Mouse (Mus musculus): Measurements from ENCODE around the gene Sez6l. TPM values are rescaled to one million over a fixed set of nuclear protein-coding genes. Genes with fewer than 3 reads are reported as not detected.
"Not testable (repeated sequence)": the region's sequence is repeated elsewhere in the genome, so short reads cannot be mapped to it uniquely, and the experiment has no call there.

Gene Sez6l
- total and polyA plus RNA-seq, 3 experiments = 0.11 TPM; not detected in 2

DNA sequence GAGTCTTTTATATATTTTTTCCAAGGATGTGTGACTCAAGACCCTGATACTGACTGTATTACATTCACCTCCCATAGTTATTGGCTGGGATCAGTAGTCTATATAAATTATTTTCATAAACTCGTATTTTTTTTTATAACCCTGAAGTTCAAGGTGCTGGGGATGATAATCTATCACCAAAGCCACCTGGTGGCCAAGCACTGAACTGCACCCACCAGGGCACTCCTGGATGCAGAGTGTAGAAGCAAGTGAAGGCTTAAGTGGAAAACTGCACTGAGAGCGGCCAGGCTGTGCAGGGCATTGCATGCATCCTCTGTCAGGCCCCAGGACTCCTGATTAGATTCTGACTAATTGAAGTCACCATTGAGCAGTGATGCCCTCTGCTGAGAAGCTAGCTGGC, 149.7 kb downstream of the Sez6l start:
- TF ChIP-seq POLR2AphosphoS5 (IDR thresholded peaks at IDR 0.05; ENCODE audit: insufficient replicate concordance, low read depth, low read length) (no peak), CTCF (IDR thresholded peaks at IDR 0.05; ENCODE audit: low read depth, low read length) (peak; percentile 80), GATA2 (IDR thresholded peaks at IDR 0.05; ENCODE audit: borderline replicate concordance, low read depth, low read length) (no peak)
- Histone ChIP-seq H3K27me3 (ENCODE audit: insufficient read depth, low read length) (peaks cover 27% of the 10 kb centered on the region), H3K9me3 (replicated peaks) (no peaks in the 10 kb centered on the region), H3K36me3 (replicated peaks) (no peaks in the 10 kb centered on the region), H3K4me3 (ENCODE audit: low read depth, low read length) (no peak overlapping the region), H3K4me1 (ENCODE audit: insufficient read depth, low read depth, low read length) (peaks cover 3% of the 10 kb centered on the region; the same call in 1 of the 2 replicates)
- ATAC-seq (ENCODE audit: extremely low read depth, insufficient number of reproducible peaks, low FRiP score, poor library complexity, severe bottlenecking) = peak; percentile 31; the same call in 1 of the 2 replicates
- DNase-seq (ENCODE audit: low spot score) = peak; percentile 43

DNA sequence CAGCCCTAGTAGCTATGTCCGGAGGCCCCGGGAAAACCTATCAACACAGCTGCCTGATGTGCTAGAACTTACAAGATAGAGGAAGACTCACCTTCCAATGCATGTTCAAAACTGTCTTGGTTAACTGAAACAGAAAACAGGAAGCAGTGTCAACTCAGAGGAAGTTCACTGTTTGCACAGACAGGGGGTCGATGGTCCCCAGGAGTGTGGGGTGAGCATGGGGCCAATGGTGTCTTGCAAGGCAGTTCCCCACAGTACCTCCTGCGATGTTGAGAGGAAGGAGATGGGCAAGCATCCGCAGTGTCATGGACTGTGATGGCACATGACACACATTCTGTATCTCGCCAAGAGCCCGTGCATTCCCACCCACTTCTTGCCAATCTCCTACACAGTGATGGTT, 150.3 kb downstream of the Sez6l start:
- ATAC-seq (ENCODE audit: extremely low read depth, insufficient number of reproducible peaks, low FRiP score, poor library complexity, severe bottlenecking) (no peak), DNase-seq (ENCODE audit: low spot score) (no peak)
- TF ChIP-seq GATA2 (IDR thresholded peaks at IDR 0.05; ENCODE audit: borderline replicate concordance, low read depth, low read length) (no peak), POLR2AphosphoS5 (IDR thresholded peaks at IDR 0.05; ENCODE audit: insufficient replicate concordance, low read depth, low read length) (no peak), TAL1 (conservative IDR thresholded peaks at IDR 0.05; ENCODE audit: low read depth, low read length) (no peak), CTCF (IDR thresholded peaks at IDR 0.05; ENCODE audit: low read depth, low read length) (no peak), GATA1 (IDR thresholded peaks at IDR 0.05; ENCODE audit: borderline replicate concordance, low read length) (no peak)
- no peaks in the 10 kb centered on the region for H3K36me3 ChIP-seq (replicated peaks)
- H3K4me1 ChIP-seq (ENCODE audit: insufficient read depth, low read depth, low read length) = peaks cover 3% of the 10 kb centered on the region; the same call in 1 of the 2 replicates
- peaks cover 27% of the 10 kb centered on the region for H3K27me3 ChIP-seq (ENCODE audit: insufficient read depth, low read length)
- H3K9me3 ChIP-seq (replicated peaks) = no peaks in the 10 kb centered on the region
- H3K4me3 ChIP-seq (ENCODE audit: low read depth, low read length) = no peak overlapping the region

DNA sequence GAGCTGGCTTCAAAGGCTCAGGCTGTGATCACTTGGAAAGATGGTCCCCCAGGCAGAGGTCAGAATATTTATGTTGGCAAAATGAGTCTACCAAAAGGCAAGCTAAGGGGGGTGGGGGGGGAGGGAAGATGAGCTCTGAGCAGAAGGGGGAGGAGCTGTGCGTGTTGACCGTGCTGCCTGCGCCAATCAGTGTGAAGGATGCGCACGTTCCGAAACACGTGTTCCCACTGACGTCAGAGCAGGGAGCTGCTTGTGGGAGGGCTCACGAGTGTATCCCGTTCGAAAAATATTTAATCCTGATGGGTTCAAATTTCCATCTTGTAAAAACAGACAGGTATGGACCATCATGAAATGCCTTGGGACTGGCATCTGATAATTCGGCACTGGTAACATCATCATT, 157.4 kb downstream of the Sez6l start:
- Histone ChIP-seq H3K4me1 (ENCODE audit: insufficient read depth, low read depth, low read length) (no peaks in the 10 kb centered on the region), H3K4me3 (ENCODE audit: low read depth, low read length) (no peak overlapping the region), H3K27me3 (ENCODE audit: insufficient read depth, low read length) (peaks cover 10% of the 10 kb centered on the region), H3K36me3 (replicated peaks) (no peaks in the 10 kb centered on the region), H3K9me3 (replicated peaks) (no peaks in the 10 kb centered on the region)
- TF ChIP-seq GATA1 (IDR thresholded peaks at IDR 0.05; ENCODE audit: borderline replicate concordance, low read length) (no peak), GATA2 (IDR thresholded peaks at IDR 0.05; ENCODE audit: borderline replicate concordance, low read depth, low read length) (no peak), POLR2AphosphoS5 (IDR thresholded peaks at IDR 0.05; ENCODE audit: insufficient replicate concordance, low read depth, low read length) (no peak), TAL1 (conservative IDR thresholded peaks at IDR 0.05; ENCODE audit: low read depth, low read length) (no peak), CTCF (IDR thresholded peaks at IDR 0.05; ENCODE audit: low read depth, low read length) (no peak)
- no peak for ATAC-seq (ENCODE audit: extremely low read depth, insufficient number of reproducible peaks, low FRiP score, poor library complexity, severe bottlenecking)
- DNase-seq (ENCODE audit: low spot score) = no peak

DNA sequence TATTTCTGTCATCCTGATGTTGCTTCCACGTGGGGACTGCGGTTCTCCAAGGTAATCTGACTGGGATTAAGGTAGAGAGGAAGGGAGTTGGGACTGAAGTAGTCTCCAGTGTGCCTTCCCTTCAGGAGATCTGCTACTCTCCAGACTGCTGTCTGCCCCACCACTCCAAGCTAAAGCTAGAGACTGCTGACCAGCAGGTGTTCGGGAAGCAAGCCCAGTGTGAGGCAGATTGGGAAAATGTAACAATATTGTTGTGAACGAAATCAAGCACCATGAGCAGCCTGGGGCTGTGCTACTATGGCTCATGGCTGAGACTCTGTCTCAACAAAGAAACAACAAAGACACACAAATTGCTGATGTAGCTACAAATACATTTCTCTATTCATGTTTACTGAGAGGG, 159.0 kb downstream of the Sez6l start:
- Histone ChIP-seq H3K36me3 (replicated peaks) (no peaks in the 10 kb centered on the region), H3K27me3 (ENCODE audit: insufficient read depth, low read length) (no peaks in the 10 kb centered on the region), H3K4me3 (ENCODE audit: low read depth, low read length) (no peak overlapping the region), H3K9me3 (replicated peaks) (no peaks in the 10 kb centered on the region), H3K4me1 (ENCODE audit: insufficient read depth, low read depth, low read length) (no peaks in the 10 kb centered on the region)
- no peak for ATAC-seq (ENCODE audit: extremely low read depth, insufficient number of reproducible peaks, low FRiP score, poor library complexity, severe bottlenecking)
- TF ChIP-seq TAL1 (conservative IDR thresholded peaks at IDR 0.05; ENCODE audit: low read depth, low read length) = no peak
- no peak for TF ChIP-seq GATA2 (IDR thresholded peaks at IDR 0.05; ENCODE audit: borderline replicate concordance, low read depth, low read length)
- DNase-seq (ENCODE audit: low spot score) = no peak

DNA sequence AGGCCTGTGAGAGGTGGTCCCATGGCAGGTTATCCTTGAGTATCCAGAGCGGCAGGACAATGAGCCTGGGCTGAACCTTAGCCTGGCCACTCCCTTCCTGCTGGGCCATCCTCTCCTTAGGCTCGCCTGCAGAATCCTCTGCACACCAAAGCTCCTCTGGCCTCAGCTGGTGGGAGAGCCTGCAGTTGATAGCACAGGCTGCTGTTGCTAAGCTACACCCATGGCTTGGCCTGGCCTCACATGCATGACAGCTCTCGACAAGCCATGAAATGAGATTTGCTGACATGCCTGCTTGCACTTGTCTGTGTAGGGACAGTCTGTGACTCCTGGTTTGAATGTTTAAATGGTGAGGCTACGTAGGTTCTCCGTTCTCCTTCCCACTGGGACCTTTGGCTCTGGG, 160.3 kb downstream of the Sez6l start:
- Histone ChIP-seq H3K36me3 (replicated peaks) (no peaks in the 10 kb centered on the region), H3K4me1 (ENCODE audit: insufficient read depth, low read depth, low read length) (no peaks in the 10 kb centered on the region), H3K27me3 (ENCODE audit: insufficient read depth, low read length) (no peaks in the 10 kb centered on the region), H3K9me3 (replicated peaks) (no peaks in the 10 kb centered on the region), H3K4me3 (ENCODE audit: low read depth, low read length) (no peak overlapping the region)
- ATAC-seq (ENCODE audit: extremely low read depth, insufficient number of reproducible peaks, low FRiP score, poor library complexity, severe bottlenecking) (no peak), DNase-seq (ENCODE audit: low spot score) (no peak)
- TF ChIP-seq GATA1 (IDR thresholded peaks at IDR 0.05; ENCODE audit: borderline replicate concordance, low read length) (no peak), GATA2 (IDR thresholded peaks at IDR 0.05; ENCODE audit: borderline replicate concordance, low read depth, low read length) (no peak), TAL1 (conservative IDR thresholded peaks at IDR 0.05; ENCODE audit: low read depth, low read length) (no peak), CTCF (IDR thresholded peaks at IDR 0.05; ENCODE audit: low read depth, low read length) (no peak), POLR2AphosphoS5 (IDR thresholded peaks at IDR 0.05; ENCODE audit: insufficient replicate concordance, low read depth, low read length) (no peak)

DNA sequence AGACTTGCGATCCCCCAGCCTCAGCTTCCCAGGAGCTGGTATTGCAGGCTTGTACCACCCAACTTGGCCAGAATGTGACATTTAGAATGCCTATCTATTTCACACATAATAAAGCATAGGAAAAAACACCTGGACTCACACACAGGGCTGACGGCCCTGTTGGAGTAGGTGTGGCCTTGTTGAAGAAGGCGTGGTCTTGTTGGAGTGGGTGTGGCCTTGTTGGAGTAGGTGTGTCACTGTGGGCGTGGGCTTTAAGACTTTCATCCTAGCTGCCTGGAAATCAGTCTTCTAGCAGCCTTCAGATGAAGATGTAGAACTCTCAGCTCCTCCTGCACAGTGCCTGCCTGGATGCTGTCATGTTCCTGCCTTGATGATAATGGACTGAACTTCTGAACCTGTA, 164.2 kb downstream of the Sez6l start:
- H3K4me3 ChIP-seq (ENCODE audit: low read depth, low read length); H3K9me3 ChIP-seq (replicated peaks); H3K27me3 ChIP-seq (ENCODE audit: insufficient read depth, low read length); H3K36me3 ChIP-seq (replicated peaks); H3K4me1 ChIP-seq (ENCODE audit: insufficient read depth, low read depth, low read length); ATAC-seq (ENCODE audit: extremely low read depth, insufficient number of reproducible peaks, low FRiP score, poor library complexity, severe bottlenecking); DNase-seq (ENCODE audit: low spot score): not testable (repeated sequence)

DNA sequence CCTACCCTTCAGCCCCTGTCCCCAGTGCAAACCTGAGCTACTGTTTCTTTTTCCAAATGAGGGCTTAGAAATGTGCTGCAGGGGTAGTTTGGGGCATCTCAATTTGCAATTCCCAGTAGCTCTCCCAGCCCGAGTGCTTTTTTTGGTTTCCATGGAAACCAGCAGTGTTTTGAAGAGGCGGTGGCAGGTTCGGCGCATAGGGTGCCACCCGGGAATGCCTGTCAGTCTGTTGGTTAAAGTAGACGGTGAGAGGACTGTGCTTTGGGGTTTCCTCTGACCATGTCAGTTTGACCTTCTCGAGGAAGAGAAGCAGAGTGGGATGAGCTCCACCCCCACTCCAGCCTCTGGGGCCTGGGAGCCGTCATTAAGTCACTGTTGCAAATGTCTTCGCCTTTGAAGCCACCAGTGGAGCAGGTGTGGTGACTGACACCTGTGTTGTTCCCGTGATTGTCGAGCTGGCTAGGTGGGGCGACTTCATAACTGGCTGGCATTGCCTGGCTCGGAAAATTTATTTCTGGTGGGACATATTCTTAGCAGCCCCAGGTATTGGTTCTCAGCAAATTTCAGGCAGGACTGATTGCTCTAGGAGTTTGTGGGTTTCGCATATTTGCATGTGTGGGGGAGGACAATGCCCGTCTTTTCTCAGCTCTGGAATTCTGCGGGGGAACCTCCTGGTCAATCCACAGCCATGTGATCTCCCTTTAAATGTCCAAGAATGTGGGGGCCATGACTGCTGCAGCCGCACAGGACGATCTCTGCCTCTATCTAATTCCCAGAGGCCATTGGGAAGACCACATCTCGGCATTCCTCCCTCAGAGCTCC, 165.3 kb downstream of the Sez6l start:
- Histone ChIP-seq H3K27me3 (ENCODE audit: insufficient read depth, low read length) (0 out of 2 replicates have a peak, but pooled peaks cover 3% of the 10 kb centered on the region), H3K36me3 (replicated peaks) (no peaks in the 10 kb centered on the region), H3K9me3 (replicated peaks) (peaks cover 2% of the 10 kb centered on the region), H3K4me1 (ENCODE audit: insufficient read depth, low read depth, low read length) (no peaks in the 10 kb centered on the region), H3K4me3 (ENCODE audit: low read depth, low read length) (no peak overlapping the region)
- no peak for DNase-seq (ENCODE audit: low spot score)
- ATAC-seq (ENCODE audit: extremely low read depth, insufficient number of reproducible peaks, low FRiP score, poor library complexity, severe bottlenecking) = no peak
- TF ChIP-seq CTCF (IDR thresholded peaks at IDR 0.05; ENCODE audit: low read depth, low read length) (no peak), POLR2AphosphoS5 (IDR thresholded peaks at IDR 0.05; ENCODE audit: insufficient replicate concordance, low read depth, low read length) (no peak), TAL1 (conservative IDR thresholded peaks at IDR 0.05; ENCODE audit: low read depth, low read length) (no peak), GATA2 (IDR thresholded peaks at IDR 0.05; ENCODE audit: borderline replicate concordance, low read depth, low read length) (no peak), GATA1 (IDR thresholded peaks at IDR 0.05; ENCODE audit: borderline replicate concordance, low read length) (no peak)
